Mouse (Mus musculus) liver, adult 2 months (tissue): ENCODE measurements at regions not wholly inside any gene's neighbourhood (a gene's known extent, or its start where the extent isn't known, plus 50 kb on each side); places are given as distances from the start of the nearest gene placed in this dataset.

ENCODE experiments used
- DNase-seq: peaks from one replicate; pipeline ENCODE4 v3.0.0-alpha.2; 2011; ENCODE audit warnings: low read depth, low spot score; ENCODE audit errors: extremely low read depth
- H3K27ac ChIP-seq: fragments of 200-500 bp; replicated peaks from 2 replicates; pipeline ENCODE4 v1.5.1; 2012; ENCODE audit warnings: low read depth, mild to moderate bottlenecking, control low read depth, inconsistent platforms, low read length; ENCODE audit not compliant: insufficient read depth
- H3K27me3 ChIP-seq: fragments of 200-500 bp; 2 replicates; pipeline ENCODE4 v1.6.1; 2012; ENCODE audit warnings: mild to moderate bottlenecking, moderate library complexity, low read length, inconsistent platforms; ENCODE audit not compliant: control insufficient read depth, insufficient read depth
- H3K36me3 ChIP-seq: fragments of 200-500 bp; 2 replicates; pipeline ENCODE4 v1.6.1; 2012; ENCODE audit warnings: low read length, inconsistent platforms; ENCODE audit not compliant: control insufficient read depth, insufficient read depth
- H3K4me1 ChIP-seq: fragments of 200-500 bp; 2 replicates; pipeline ENCODE4 v1.6.1; 2011; ENCODE audit warnings: low read length; ENCODE audit not compliant: control insufficient read depth, insufficient read depth
- H3K4me3 ChIP-seq: fragments of 200-500 bp; 2 replicates; pipeline ENCODE4 v1.5.1; 2011; ENCODE audit warnings: low read depth, mild to moderate bottlenecking, control low read depth, low read length, moderate library complexity; ENCODE audit not compliant: insufficient read depth
- H3K79me2 ChIP-seq: fragments of 200-500 bp; 2 replicates; pipeline ENCODE4 v1.6.1; 2012; ENCODE audit warnings: inconsistent platforms, mild to moderate bottlenecking, low read length, moderate library complexity; ENCODE audit not compliant: control insufficient read depth, insufficient read depth
- H3K9ac ChIP-seq: fragments of 200-500 bp; 2 replicates; pipeline ENCODE4 v1.6.1; 2012; ENCODE audit warnings: low read depth, mild to moderate bottlenecking, control low read depth, inconsistent platforms, low read length
- CTCF ChIP-seq: fragments of 200-500 bp; IDR thresholded peaks from 2 replicates; pipeline ENCODE4 v1.5.1; 2011; ENCODE audit warnings: low read depth, low read length, control low read depth
- POLR2A ChIP-seq: fragments of 200-500 bp; IDR thresholded peaks from 2 replicates; pipeline ENCODE4 v1.6.1; 2011; ENCODE audit warnings: low read length, control low read depth; ENCODE audit not compliant: insufficient read depth; ENCODE audit errors: extremely low read depth
- WGBS: fragments of 180-500 bp; shearing (Covaris S2); methylation state at CpG from one replicate; pipeline ENCODE4 v1.1.7; 2018; 5-methylcytosine and 5-hydroxymethylcytosine counted together

DNA sequence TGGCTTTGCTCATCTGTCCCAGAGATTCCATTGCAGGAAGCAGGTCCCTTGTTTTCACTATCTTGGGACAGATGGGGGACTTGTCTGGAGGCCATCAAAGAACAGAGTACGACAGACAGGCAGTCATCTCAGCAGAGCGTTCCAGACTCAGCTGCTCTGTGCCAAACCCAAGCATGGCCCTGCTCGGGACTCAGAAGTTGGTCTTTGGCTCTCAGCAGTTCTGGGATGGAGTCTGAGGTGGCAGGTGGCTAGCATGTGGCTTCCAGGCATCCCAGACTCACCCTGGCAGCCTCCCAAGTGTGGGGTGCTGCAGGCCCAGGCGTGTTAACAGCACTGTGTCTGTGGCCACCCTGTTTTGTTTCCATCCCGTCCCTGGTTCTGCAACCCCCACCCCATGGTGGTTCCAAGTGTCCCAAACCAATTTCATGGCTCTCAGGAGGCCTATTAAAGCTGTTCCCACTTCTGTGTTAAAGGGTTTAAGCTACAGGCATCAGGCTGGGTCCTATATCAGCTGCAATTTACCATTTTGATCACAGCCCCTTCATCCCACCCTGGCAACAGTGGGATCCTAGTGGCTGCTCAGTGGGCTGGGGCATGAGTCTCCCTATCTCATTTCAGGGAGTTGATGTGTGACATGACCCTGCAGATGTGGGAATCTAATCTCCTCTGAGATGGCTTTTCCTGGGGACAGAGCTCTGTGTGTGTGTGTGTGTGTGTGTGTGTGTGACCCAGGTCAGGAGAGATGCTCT is 51.1 kb upstream of the Sulf2 start:
- no peak for TF ChIP-seq CTCF
- TF ChIP-seq POLR2A, result no peak
- Histone ChIP-seq H3K4me3 (no peak overlapping the region), H3K79me2 (no peaks in the 10 kb centered on the region), H3K9ac (no peak overlapping the region), H3K27ac (no peak overlapping the region), H3K4me1 (no peaks in the 10 kb centered on the region), H3K36me3 (no peaks in the 10 kb centered on the region), H3K27me3 (no peaks in the 10 kb centered on the region)
- no peak for DNase-seq
- WGBS, result 84% methylated on average over 5 of the region's 5 CpGs
